Mouse (Mus musculus) megakaryocyte, embryonic 14.5 days (primary cell): ENCODE measurements around the gene Kif14.
"Not testable (repeated sequence)": the region's sequence is repeated elsewhere in the genome, so short reads cannot be mapped to it uniquely, and the experiment has no call there.

Experiments used
- FLI1 ChIP-seq: IDR thresholded peaks from 2 replicates; pipeline ENCODE4 v1.6.1; 2012; ENCODE audit warnings: low read length, inconsistent platforms, mixed read lengths
- GATA1 ChIP-seq: IDR thresholded peaks from 3 replicates; pipeline ENCODE4 v1.6.1; 2012; ENCODE audit warnings: mixed read lengths, low read length, inconsistent platforms, borderline replicate concordance

DNA sequence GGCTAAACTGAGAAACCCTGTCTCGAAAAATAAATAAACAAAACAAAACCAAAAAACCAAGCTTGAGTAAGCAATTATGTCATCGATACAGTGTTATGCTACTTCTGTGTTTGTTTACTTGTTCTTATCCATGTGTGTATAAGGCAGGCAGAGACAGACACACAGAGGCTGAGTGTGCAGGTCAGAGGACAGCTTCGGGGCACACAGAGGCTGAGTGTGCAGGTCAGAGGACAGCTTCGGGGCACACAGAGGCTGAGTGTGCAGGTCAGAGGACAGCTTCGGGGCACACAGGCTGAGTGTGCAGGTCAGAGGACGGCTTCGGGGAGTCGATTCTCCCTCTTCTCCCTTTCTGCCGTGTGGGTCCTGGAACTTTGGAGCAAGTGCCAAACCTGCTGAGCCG lies 40.1 kb downstream of the Kif14 start:
- TF ChIP-seq GATA1, FLI1: not testable (repeated sequence)
